Mouse (Mus musculus): ENCODE results near the gene Gm40193. TPM values are rescaled to one million over a fixed set of nuclear protein-coding genes. Genes with fewer than 3 reads are reported as not detected.

Gm40193 gene
- polyA plus RNA-seq (2012; rRNA removed): not detected in 2 replicates
- not detected in 2 replicates for polyA plus RNA-seq (2014; fragmentation: Nextera tagmentation; extraction: Ambion mirVana)

GRCm38 (mm10) chr11:70532839-70533238, at the start of gene Gm40193:
Gene Gm40193, minus strand, starts transcription at chr11:70532939.
- ATAC-seq (ENCODE audit: insufficient read depth) (no peak), DNase-seq (ENCODE audit: low read depth in 3 of 3, low spot score in 3 of 3) (no peak)
- 73% methylated on average over 6 of the region's 6 CpGs for WGBS (ENCODE audit: insufficient replicate concordance)
- peaks cover 3% of the 10 kb centered on the region; the same call in 1 of the 2 replicates for H3K36me3 ChIP-seq (replicated peaks; ENCODE audit: control insufficient read depth, insufficient read depth, low read depth)
- H3K4me2 ChIP-seq (ENCODE audit: low read depth): no peak within 1 kb of the TSS
- H3K9me3 ChIP-seq (ENCODE audit: control insufficient read depth, low read length): no peaks in the 10 kb centered on the region
- no peaks in the 10 kb centered on the region for H3K27me3 ChIP-seq (ENCODE audit: control insufficient read depth, insufficient read depth, low read length)
- H3K4me3 ChIP-seq (ENCODE audit: insufficient read depth in 1 of 2, low read depth in 2 of 2, low read length in 2 of 2): no peak within 1 kb of the TSS
- no peak for TF ChIP-seq CTCF (IDR thresholded peaks at IDR 0.05; ENCODE audit: low read depth)
- no peak for TF ChIP-seq EP300 (IDR thresholded peaks at IDR 0.05; ENCODE audit: low read depth)
- no peak within 1 kb of the TSS for H3K9ac ChIP-seq (replicated peaks)
- no peaks in the 10 kb centered on the region for H3K4me1 ChIP-seq (replicated peaks; ENCODE audit: control insufficient read depth in 2 of 2, insufficient read depth in 2 of 2, low read length in 1 of 2)
- H3K27ac ChIP-seq: no peak within 1 kb of the TSS

- Histone ChIP-seq H3K9ac (replicated peaks) (no peak overlapping the region), H3K4me3 (ENCODE audit: insufficient read depth in 1 of 2, low read depth in 2 of 2, low read length in 2 of 2) (no peak overlapping the region), H3K36me3 (replicated peaks; ENCODE audit: control insufficient read depth, insufficient read depth, low read depth) (no peaks in the 10 kb centered on the region), H3K27me3 (ENCODE audit: control insufficient read depth, insufficient read depth, low read length) (no peaks in the 10 kb centered on the region), H3K27ac (no peak overlapping the region), H3K4me1 (replicated peaks; ENCODE audit: control insufficient read depth in 2 of 2, insufficient read depth in 2 of 2, low read length in 1 of 2) (peaks cover 0 to 23% of the 10 kb centered on the region in 2 experiments; a peak in 2 of 4 replicates), H3K4me2 (ENCODE audit: low read depth) (no peak overlapping the region), H3K9me3 (ENCODE audit: control insufficient read depth, low read length) (no peaks in the 10 kb centered on the region)
- ATAC-seq (ENCODE audit: insufficient read depth) (no peak), DNase-seq (ENCODE audit: low read depth in 3 of 3, low spot score in 3 of 3) (no peak)
- TF ChIP-seq CTCF (IDR thresholded peaks at IDR 0.05; ENCODE audit: low read depth): no peak
- no peak for TF ChIP-seq EP300 (IDR thresholded peaks at IDR 0.05; ENCODE audit: low read depth)
- 55% methylated on average over 3 of the region's 3 CpGs for WGBS (ENCODE audit: insufficient replicate concordance)
These were observed 49.5 kb upstream of the Gm40193 start for GRCm38 (mm10) chr11:70582196-70582595.

GRCm38 (mm10) chr11:70580921-70581320, 48.2 kb upstream of the Gm40193 start:
- H3K27ac ChIP-seq: no peak overlapping the region
- TF ChIP-seq EP300 (IDR thresholded peaks at IDR 0.05; ENCODE audit: low read depth) (no peak), CTCF (IDR thresholded peaks at IDR 0.05; ENCODE audit: low read depth) (no peak)

GRCm38 (mm10) chr11:70580358-70580720, 47.6 kb upstream of the Gm40193 start:
- Histone ChIP-seq H3K9me3 (ENCODE audit: control insufficient read depth, low read length) (no peaks in the 10 kb centered on the region), H3K9ac (replicated peaks) (no peak overlapping the region), H3K27ac (no peak overlapping the region), H3K4me2 (ENCODE audit: low read depth) (no peak overlapping the region), H3K4me3 (ENCODE audit: insufficient read depth in 1 of 2, low read depth in 2 of 2, low read length in 2 of 2) (no peak overlapping the region), H3K27me3 (ENCODE audit: control insufficient read depth, insufficient read depth, low read length) (no peaks in the 10 kb centered on the region), H3K4me1 (replicated peaks; ENCODE audit: control insufficient read depth in 2 of 2, insufficient read depth in 2 of 2, low read length in 1 of 2) (peaks cover 0 to 17% of the 10 kb centered on the region in 2 experiments; a peak in 2 of 4 replicates), H3K36me3 (replicated peaks; ENCODE audit: control insufficient read depth, insufficient read depth, low read depth) (no peaks in the 10 kb centered on the region)
- 39% methylated on average over 5 of the region's 5 CpGs for WGBS (ENCODE audit: insufficient replicate concordance)
- no peak for TF ChIP-seq EP300 (IDR thresholded peaks at IDR 0.05; ENCODE audit: low read depth)
- no peak for TF ChIP-seq CTCF (IDR thresholded peaks at IDR 0.05; ENCODE audit: low read depth)
- DNase-seq (ENCODE audit: low read depth in 3 of 3, low spot score in 3 of 3) (no peak), ATAC-seq (ENCODE audit: insufficient read depth) (no peak)

More at GRCm38 (mm10) chr11:70580921-70581320, 48.2 kb upstream of the Gm40193 start:
- no peaks in the 10 kb centered on the region for H3K9me3 ChIP-seq (ENCODE audit: control insufficient read depth, low read length)
- H3K4me2 ChIP-seq (ENCODE audit: low read depth): no peak overlapping the region
- H3K27me3 ChIP-seq (ENCODE audit: control insufficient read depth, insufficient read depth, low read length): no peaks in the 10 kb centered on the region
- DNase-seq (ENCODE audit: low read depth in 3 of 3, low spot score in 3 of 3) (no peak), ATAC-seq (ENCODE audit: insufficient read depth) (no peak)
- no peak overlapping the region for H3K9ac ChIP-seq (replicated peaks)
- H3K4me3 ChIP-seq (ENCODE audit: insufficient read depth in 1 of 2, low read depth in 2 of 2, low read length in 2 of 2): no peak overlapping the region
- WGBS (ENCODE audit: insufficient replicate concordance): 52% methylated on average over 3 of the region's 3 CpGs
- no peaks in the 10 kb centered on the region for H3K36me3 ChIP-seq (replicated peaks; ENCODE audit: control insufficient read depth, insufficient read depth, low read depth)
- H3K4me1 ChIP-seq (replicated peaks; ENCODE audit: control insufficient read depth in 2 of 2, insufficient read depth in 2 of 2, low read length in 1 of 2): peaks cover 0 to 17% of the 10 kb centered on the region in 2 experiments; a peak in 2 of 4 replicates

- 54% methylated on average over 9 of the region's 9 CpGs for WGBS (ENCODE audit: insufficient replicate concordance)
- no peak overlapping the region for H3K4me2 ChIP-seq (ENCODE audit: low read depth)
- no peak overlapping the region for H3K9ac ChIP-seq (replicated peaks)
- no peak for DNase-seq (ENCODE audit: low read depth in 3 of 3, low spot score in 3 of 3)
- H3K9me3 ChIP-seq (ENCODE audit: control insufficient read depth, low read length): no peaks in the 10 kb centered on the region
- no peaks in the 10 kb centered on the region for H3K27me3 ChIP-seq (ENCODE audit: control insufficient read depth, insufficient read depth, low read length)
- no peak for TF ChIP-seq EP300 (IDR thresholded peaks at IDR 0.05; ENCODE audit: low read depth)
- no peak for TF ChIP-seq CTCF (IDR thresholded peaks at IDR 0.05; ENCODE audit: low read depth)
- H3K4me3 ChIP-seq (ENCODE audit: insufficient read depth in 1 of 2, low read depth in 2 of 2, low read length in 2 of 2): no peak overlapping the region
- ATAC-seq (ENCODE audit: insufficient read depth): no peak
- no peak overlapping the region for H3K27ac ChIP-seq
- H3K36me3 ChIP-seq (replicated peaks; ENCODE audit: control insufficient read depth, insufficient read depth, low read depth): no peaks in the 10 kb centered on the region
- H3K4me1 ChIP-seq (replicated peaks; ENCODE audit: control insufficient read depth in 2 of 2, insufficient read depth in 2 of 2, low read length in 1 of 2): peaks cover 0 to 17% of the 10 kb centered on the region in 2 experiments; a peak in 2 of 4 replicates
These were observed 47.1 kb upstream of the Gm40193 start for GRCm38 (mm10) chr11:70579710-70580357.

Measured in liver, embryonic 14.5 days (tissue).